Mouse (Mus musculus): ENCODE results near the gene Sema6d. TPM values are rescaled to one million over a fixed set of nuclear protein-coding genes. Genes with fewer than 3 reads are reported as not detected.

The Sema6d gene
- total and polyA plus RNA-seq, 2 experiments from 2014 or later = 22.6 to 64.8 TPM

DNA sequence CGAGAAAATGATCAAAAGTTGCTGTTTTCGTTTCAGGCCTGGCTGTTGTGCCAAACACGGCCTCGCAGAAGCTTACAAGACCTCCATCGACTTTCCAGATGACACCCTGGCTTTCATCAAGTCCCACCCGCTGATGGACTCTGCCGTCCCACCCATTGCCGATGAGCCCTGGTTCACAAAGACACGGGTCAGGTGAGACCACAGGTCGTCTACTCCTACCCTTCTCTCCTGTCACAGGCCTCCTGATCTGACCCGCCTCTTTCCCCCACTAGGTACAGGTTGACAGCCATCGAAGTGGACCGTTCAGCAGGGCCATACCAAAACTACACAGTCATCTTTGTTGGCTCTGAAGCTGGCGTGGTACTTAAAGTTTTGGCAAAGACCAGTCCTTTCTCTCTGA, 568.6 kb downstream of the Sema6d start:
- Histone ChIP-seq H3K9ac (replicated peaks; ENCODE audit: low read length, poor library complexity, severe bottlenecking) (no peak overlapping the region), H3K36me3 (ENCODE audit: insufficient read depth, low read length) (peaks cover 14% of the 10 kb centered on the region), H3K4me1 (ENCODE audit: insufficient read depth, low read length) (0 out of 2 replicates have a peak, but pooled peaks cover 2% of the 10 kb centered on the region), H3K4me3 (ENCODE audit: low read depth, low read length) (no peak overlapping the region), H3K27ac (ENCODE audit: low read depth, low read length) (no peak overlapping the region), H3K4me2 (ENCODE audit: low read depth, low read length, poor library complexity, severe bottlenecking) (no peak overlapping the region), H3K9me3 (ENCODE audit: low read length) (no peaks in the 10 kb centered on the region), H3K27me3 (ENCODE audit: insufficient read depth, low read length) (no peaks in the 10 kb centered on the region)
- DNase-seq (ENCODE audit: low spot score) = no peak
- WGBS = 94% methylated on average over 14 of the region's 14 CpGs
- TF ChIP-seq CTCF (IDR thresholded peaks at IDR 0.05) = no peak
- no peak for ATAC-seq (ENCODE audit: low FRiP score)

GRCm38 (mm10) chr2:124659601-124660000, 569.8 kb downstream of the Sema6d start:
- H3K4me2 ChIP-seq (ENCODE audit: low read depth, low read length, poor library complexity, severe bottlenecking) = no peak overlapping the region
- no peak for DNase-seq (ENCODE audit: low spot score)
- H3K4me1 ChIP-seq (ENCODE audit: insufficient read depth, low read length) = no peaks in the 10 kb centered on the region
- H3K9ac ChIP-seq (replicated peaks; ENCODE audit: low read length, poor library complexity, severe bottlenecking) = no peak overlapping the region
- no peaks in the 10 kb centered on the region for H3K27me3 ChIP-seq (ENCODE audit: insufficient read depth, low read length)
- WGBS = 96% methylated on average over 13 of the region's 13 CpGs
- no peak for TF ChIP-seq CTCF (IDR thresholded peaks at IDR 0.05)
- H3K4me3 ChIP-seq (ENCODE audit: low read depth, low read length) = no peak overlapping the region
- no peak for ATAC-seq (ENCODE audit: low FRiP score)
- peaks cover 19% of the 10 kb centered on the region for H3K36me3 ChIP-seq (ENCODE audit: insufficient read depth, low read length)
- no peaks in the 10 kb centered on the region for H3K9me3 ChIP-seq (ENCODE audit: low read length)
- H3K27ac ChIP-seq (ENCODE audit: low read depth, low read length) = no peak overlapping the region

DNA sequence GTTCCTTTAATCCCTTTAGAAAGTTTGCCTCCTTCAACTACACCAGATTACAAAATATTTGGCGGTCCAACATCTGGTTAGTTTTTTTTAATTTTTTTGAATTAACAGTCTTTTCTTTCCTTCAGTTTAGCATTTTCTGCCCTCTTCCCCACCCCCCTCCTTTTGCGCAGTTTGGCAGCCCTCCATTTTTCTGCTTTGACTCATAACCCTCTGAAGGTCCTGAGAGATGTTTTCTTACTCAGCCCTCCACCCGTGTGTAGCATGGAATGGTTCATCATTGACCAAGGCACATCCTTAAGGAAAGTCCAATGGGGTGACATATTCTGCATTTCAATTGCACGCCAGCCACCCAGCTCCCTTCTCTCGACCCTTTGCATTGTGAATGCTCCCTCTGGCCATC, 570.9 kb downstream of the Sema6d start:
- no peak for DNase-seq (ENCODE audit: low spot score)
- H3K4me2 ChIP-seq (ENCODE audit: low read depth, low read length, poor library complexity, severe bottlenecking) = no peak overlapping the region
- ATAC-seq (ENCODE audit: low FRiP score) = no peak
- H3K9me3 ChIP-seq (ENCODE audit: low read length) = no peaks in the 10 kb centered on the region
- no peak for TF ChIP-seq CTCF (IDR thresholded peaks at IDR 0.05)
- H3K4me3 ChIP-seq (ENCODE audit: low read depth, low read length) = no peak overlapping the region
- no peaks in the 10 kb centered on the region for H3K4me1 ChIP-seq (ENCODE audit: insufficient read depth, low read length)
- H3K27me3 ChIP-seq (ENCODE audit: insufficient read depth, low read length) = no peaks in the 10 kb centered on the region
- WGBS = 86% methylated on average over 5 of the region's 5 CpGs
- no peak overlapping the region for H3K9ac ChIP-seq (replicated peaks; ENCODE audit: low read length, poor library complexity, severe bottlenecking)
- peaks cover 29% of the 10 kb centered on the region for H3K36me3 ChIP-seq (ENCODE audit: insufficient read depth, low read length)
- no peak overlapping the region for H3K27ac ChIP-seq (ENCODE audit: low read depth, low read length)

- Histone ChIP-seq H3K9ac (replicated peaks; ENCODE audit: low read length, poor library complexity, severe bottlenecking) (no peak overlapping the region), H3K4me2 (ENCODE audit: low read depth, low read length, poor library complexity, severe bottlenecking) (no peak overlapping the region), H3K36me3 (ENCODE audit: insufficient read depth, low read length) (peaks cover 29% of the 10 kb centered on the region), H3K4me3 (ENCODE audit: low read depth, low read length) (no peak overlapping the region), H3K27me3 (ENCODE audit: insufficient read depth, low read length) (no peaks in the 10 kb centered on the region), H3K27ac (ENCODE audit: low read depth, low read length) (no peak overlapping the region), H3K4me1 (ENCODE audit: insufficient read depth, low read length) (no peaks in the 10 kb centered on the region), H3K9me3 (ENCODE audit: low read length) (no peaks in the 10 kb centered on the region)
- TF ChIP-seq CTCF (IDR thresholded peaks at IDR 0.05) = no peak
- DNase-seq (ENCODE audit: low spot score) = no peak
- no peak for ATAC-seq (ENCODE audit: low FRiP score)
- WGBS = 96% methylated on average over 9 of the region's 9 CpGs
Measured at GRCm38 (mm10) chr2:124661316-124661715, 571.5 kb downstream of the Sema6d start.

DNA sequence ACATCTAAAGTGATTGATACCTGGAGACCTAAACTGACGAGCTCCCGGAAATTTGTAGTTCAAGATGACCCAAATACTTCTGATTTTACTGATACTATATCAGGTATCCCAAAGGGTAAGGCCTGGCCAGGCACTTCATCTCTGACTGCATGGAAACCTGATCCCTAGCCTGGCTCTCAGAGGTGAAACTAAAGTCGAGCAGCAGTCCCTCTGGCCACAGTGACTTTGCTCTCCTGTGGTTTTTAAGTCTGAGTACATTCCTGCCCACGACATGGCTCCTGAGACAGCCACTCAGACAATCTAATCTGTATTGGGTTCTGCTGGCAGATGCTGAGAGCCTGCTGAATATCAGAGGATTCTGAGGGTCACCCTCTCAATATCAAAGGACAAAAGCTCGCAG, 572.5 kb downstream of the Sema6d start:
- ATAC-seq (ENCODE audit: low FRiP score) = no peak
- 70% methylated on average over 5 of the region's 5 CpGs for WGBS
- Histone ChIP-seq H3K4me1 (ENCODE audit: insufficient read depth, low read length) (no peaks in the 10 kb centered on the region), H3K4me2 (ENCODE audit: low read depth, low read length, poor library complexity, severe bottlenecking) (no peak overlapping the region), H3K9me3 (ENCODE audit: low read length) (no peaks in the 10 kb centered on the region), H3K27me3 (ENCODE audit: insufficient read depth, low read length) (no peaks in the 10 kb centered on the region), H3K9ac (replicated peaks; ENCODE audit: low read length, poor library complexity, severe bottlenecking) (no peak overlapping the region), H3K4me3 (ENCODE audit: low read depth, low read length) (no peak overlapping the region), H3K36me3 (ENCODE audit: insufficient read depth, low read length) (peaks cover 29% of the 10 kb centered on the region), H3K27ac (ENCODE audit: low read depth, low read length) (no peak overlapping the region)
- DNase-seq (ENCODE audit: low spot score) = no peak
- TF ChIP-seq CTCF (IDR thresholded peaks at IDR 0.05) = no peak

- Histone ChIP-seq H3K9ac (replicated peaks; ENCODE audit: low read length, poor library complexity, severe bottlenecking) (no peak overlapping the region), H3K27ac (ENCODE audit: low read depth, low read length) (no peak overlapping the region), H3K4me3 (ENCODE audit: low read depth, low read length) (no peak overlapping the region), H3K4me1 (ENCODE audit: insufficient read depth, low read length) (no peaks in the 10 kb centered on the region), H3K36me3 (ENCODE audit: insufficient read depth, low read length) (peaks cover 29% of the 10 kb centered on the region), H3K27me3 (ENCODE audit: insufficient read depth, low read length) (no peaks in the 10 kb centered on the region), H3K4me2 (ENCODE audit: low read depth, low read length, poor library complexity, severe bottlenecking) (no peak overlapping the region), H3K9me3 (ENCODE audit: low read length) (no peaks in the 10 kb centered on the region)
- 96% methylated on average over 16 of the region's 16 CpGs for WGBS
- ATAC-seq (ENCODE audit: low FRiP score) (no peak), DNase-seq (ENCODE audit: low spot score) (no peak)
- TF ChIP-seq CTCF (IDR thresholded peaks at IDR 0.05) = no peak
Measured at GRCm38 (mm10) chr2:124664191-124664590, 574.4 kb downstream of the Sema6d start.

All from midbrain, postnatal 0 days (tissue).